Mouse (Mus musculus) heart, postnatal 14 days (tissue): ENCODE measurements around the gene Gpx4. TPM values are rescaled to one million over a fixed set of nuclear protein-coding genes. Genes with fewer than 3 reads are reported as not detected.

ENCODE experiments used
- DNase-seq, 2 experiments: peaks; one replicate each; pipeline ENCODE4 v3.0.0; 2021 to 2022
- intact Hi-C: fragments of 180-260 bp; cut with DNase I; formaldehyde crosslinking; loops from one replicate; pipeline ENCODE4 v1.15.1; 2025
- total RNA-seq, 2 experiments: library from RNA; stranded (reverse); gene quantifications; 2 replicates each; pipeline ENCODE4 v1.2.3; 2021

Gene Gpx4
- total RNA-seq, 2 experiments from 2014 or later, result 636 to 681 TPM

DNA sequence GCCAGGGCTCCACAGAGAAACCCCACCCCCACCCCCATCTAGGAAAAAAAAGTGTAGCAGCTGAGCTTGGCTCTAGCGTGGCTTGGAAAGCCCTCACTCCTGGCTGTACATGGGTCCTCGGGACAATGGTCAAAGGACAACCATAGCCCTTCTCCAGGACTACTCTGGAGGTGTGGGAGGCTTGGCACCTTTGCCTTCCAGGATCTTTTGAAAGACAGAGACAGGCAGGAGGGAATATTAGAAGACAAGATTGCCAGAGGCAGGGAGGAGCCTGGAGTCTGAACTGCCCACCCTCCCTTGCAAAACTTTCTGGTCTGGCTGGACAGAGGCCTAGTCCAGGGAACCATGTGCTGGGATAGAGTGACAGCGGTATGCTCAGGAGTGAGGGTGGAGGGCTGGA is 47.7 kb downstream of the Gpx4 start:
- intact Hi-C loops, result no loop called here
- DNase-seq, result no peak

DNA sequence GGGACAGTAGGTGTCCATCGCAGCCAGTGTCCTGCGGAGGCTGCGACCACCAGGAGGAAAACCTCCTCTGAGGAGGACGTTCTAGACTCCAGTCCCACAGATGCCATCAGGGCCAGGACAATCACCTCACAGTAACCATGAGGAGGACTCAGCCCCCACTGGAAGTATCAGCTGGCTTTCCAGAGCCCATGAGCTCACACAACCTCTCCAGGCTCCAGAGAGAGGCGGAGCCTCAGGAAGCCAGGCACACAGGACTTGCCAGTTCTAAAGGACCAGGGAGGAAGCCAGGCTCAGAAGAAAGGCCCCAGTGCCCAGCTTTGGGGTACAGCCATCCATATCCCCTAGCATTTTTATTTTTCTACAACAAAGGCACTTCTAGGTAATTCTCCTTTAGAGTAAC is 48.6 kb downstream of the Gpx4 start:
- intact Hi-C loops, result no loop called here
- peak in 1 of 2 experiments; percentile 42 for DNase-seq

DNA sequence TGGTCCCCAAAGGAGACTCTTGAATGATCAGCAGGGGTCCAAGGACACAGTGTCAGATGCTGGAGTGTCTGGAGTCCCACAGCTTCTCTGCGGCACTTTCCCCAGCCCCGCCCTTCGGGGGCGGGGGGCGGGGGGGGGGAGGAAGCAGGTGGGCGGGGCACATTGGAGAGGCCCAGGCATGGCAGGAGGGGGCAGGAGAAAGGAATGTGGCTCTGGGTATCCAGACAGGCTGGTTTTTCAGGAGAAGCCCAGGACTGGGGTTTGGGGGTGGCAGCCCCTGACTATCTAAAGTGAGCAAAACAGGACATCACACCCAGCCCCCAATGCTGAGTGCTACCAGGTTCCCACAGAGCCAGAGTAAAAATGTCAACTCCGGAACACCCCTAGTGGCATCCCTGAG is 50.3 kb downstream of the Gpx4 start:
- intact Hi-C loops, result loop anchor here (2.0 kb wide), 1 partner anchor 16 kb away; no protein-coding TSS in a partner anchor
- no peak for DNase-seq

DNA sequence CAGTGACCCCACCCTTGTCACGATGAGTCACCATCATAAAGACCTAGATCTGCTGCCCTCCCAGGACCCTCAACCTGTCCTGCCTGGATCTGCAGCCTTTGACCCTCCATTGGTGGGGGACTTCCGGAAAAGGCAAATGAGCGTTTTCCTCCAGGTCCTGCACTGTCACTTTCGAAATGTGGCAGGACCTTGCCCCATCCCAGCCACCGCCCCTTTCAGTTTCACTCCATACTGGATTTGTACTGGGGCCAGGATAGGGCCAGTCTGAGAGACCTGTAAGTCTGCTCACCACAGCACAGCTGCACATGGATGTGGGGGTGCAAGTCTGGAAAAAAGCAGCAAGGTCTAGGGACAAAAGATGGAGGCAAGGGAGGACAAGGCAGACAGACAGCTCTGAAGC is 51.7 kb downstream of the Gpx4 start:
- intact Hi-C loops, result no loop called here

DNA sequence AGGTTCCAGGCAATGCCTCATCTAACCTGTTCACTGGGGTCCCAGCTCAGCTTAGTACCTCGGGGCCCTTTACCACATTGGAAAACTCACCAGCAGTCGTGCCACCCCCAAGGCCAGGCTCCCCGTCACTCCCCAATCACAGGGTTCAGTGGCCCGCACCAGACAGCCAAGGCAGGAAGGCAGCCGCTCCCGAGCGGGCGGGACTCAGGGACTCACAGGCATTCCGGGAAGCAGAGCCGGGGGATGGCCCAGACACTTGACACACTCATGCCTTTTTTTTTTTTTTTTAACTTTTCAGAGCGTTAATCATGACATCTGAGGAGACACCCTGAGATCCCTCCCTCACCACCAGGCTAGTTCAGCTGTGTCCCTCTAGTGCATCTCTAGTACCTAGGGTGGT is 54.0 kb downstream of the Gpx4 start:
- DNase-seq, result peak; percentile 49 to 51
- intact Hi-C loops, result no loop called here

More for the DNA sequence above, 51.7 kb downstream of the Gpx4 start:
- DNase-seq, result no peak

DNA sequence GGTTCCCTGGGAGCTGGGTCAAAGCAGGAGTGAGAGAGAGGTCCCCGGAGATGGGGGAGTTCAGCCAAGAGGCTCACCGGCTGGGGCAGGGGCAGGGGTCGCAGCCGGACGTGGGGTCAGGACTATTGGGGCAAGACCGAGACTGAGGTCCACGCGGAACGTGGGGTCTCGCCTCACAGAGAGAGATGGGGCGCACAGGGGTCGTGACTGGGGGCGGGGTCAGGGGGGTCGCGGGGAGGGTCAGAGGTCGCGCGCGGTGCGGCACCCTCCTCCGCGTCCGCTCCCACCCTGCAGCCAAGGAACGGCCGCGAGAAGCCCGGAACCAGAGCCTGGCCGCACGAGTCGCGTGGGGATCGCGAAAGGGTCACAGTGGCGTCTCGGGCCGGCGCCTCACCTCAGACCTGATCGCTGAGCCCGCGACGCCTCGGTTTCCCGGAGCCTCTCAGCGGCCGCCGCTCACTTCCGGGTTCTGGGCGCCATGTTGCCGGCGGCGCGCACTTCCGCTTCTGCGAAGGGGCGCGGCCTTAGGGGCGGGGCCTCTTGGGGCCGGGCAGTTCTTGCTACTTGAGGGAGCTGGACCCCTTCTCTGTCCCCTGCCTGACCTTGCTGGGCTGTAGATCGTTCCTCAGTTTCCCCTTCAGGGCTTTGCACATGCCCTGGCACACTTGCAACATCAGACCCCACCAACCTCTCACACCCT is 55.4 kb downstream of the Gpx4 start:
- intact Hi-C loops, result no loop called here
- peak; percentile 92 to 94 for DNase-seq

DNA sequence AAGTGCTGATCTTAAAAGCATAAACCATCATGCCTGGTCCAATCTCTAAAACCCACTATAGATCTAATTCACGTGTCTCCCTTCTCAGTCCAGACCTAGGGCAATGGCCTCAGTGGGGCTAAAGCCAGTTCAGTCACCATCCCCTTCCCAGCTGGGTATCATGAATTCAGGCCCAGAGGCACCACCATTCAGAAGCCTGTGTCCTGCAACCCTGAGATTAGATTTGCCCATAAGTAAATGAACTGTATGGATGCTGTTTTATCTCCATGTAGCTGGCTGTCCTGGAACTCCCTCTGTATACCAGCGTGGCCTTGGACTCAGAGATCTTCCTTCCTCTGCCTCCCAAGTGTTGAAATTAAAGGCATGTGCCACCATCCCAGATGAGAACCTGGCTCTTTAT is 56.1 kb downstream of the Gpx4 start:
- intact Hi-C loops, result no loop called here

DNA sequence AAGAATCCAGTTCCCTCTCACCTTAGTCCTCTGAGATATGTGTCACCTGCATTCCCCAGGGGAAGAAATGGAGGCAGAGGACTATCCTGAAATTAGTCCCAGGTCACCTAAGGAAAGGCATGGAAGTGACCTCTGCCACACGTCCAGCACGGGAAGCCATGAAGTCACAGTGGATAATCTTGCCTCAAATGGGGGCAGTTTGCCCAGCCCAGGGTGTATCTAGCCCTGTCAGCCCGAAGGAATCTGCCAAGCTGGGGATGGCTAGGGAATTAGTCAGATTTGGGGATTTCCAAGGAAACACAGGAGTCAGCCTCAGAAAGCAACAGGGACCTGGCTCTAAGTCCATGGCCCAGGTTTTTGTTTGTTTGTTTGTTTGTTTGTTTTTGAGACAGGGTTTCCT is 57.2 kb downstream of the Gpx4 start:
- no peak for DNase-seq
- intact Hi-C loops, result no loop called here

More for the DNA sequence above, 56.1 kb downstream of the Gpx4 start:
- no peak for DNase-seq

DNA sequence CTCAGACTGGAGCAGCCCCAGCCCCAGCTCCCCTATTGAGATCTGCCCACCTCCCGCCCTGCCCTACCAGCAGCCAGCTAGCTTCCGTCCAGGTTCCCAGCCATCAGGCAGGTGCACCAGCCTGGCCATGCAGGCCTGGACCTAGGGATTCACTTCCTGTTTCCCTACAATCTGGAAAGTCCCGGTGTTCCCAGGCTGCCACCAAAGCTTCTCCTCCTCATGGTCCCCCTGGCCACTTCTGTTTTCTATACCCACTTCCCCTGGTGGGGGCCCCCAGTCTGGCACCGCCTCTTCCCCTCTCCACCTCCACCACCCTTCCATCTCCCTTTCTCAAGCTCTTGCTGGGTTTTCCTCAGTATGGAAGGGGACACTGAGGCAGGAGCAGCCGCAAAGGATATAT is 58.5 kb downstream of the Gpx4 start, which contains the start of gene Sbno2:
TSS of gene Sbno2 (minus strand) at position 112 of the 400 bp plus-strand sequence.
- no peak for DNase-seq
- intact Hi-C loops, result no loop called here

DNA sequence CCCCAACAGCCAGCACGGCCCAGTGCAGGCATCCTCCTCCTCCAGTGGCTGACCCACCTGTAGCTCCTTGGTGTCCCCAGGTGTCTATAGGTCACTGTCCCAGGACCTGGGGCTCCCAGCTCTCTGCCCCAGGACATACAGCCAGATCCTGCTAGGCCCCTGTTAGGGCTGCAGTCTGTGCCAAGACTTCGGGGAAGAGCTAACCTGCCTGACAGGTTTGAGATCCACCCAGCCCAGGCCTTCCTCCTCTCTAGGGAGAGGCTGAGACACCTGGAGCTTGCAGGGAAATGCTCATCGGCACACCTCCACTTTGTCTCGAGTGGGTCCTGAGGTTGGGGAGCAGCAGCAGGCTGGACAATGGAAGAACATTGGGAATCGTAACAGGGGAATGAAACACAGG is 59.0 kb downstream of the Gpx4 start:
- no peak for DNase-seq
- intact Hi-C loops, result no loop called here

Other genes starting within 250 kb of the Gpx4 start
- gene Misp, start 226.2 kb upstream of the Gpx4 start, total RNA-seq, result under 1 TPM; 0.26 to 0.54 TPM
- gene Ptbp1, start 192.7 kb upstream of the Gpx4 start, total RNA-seq, result 10 to 100 TPM; 82.2 TPM
- gene Prtn3, start 172.7 kb upstream of the Gpx4 start, total RNA-seq, result under 1 TPM in 1 of 2 experiments, not detected in 1; 0.29 TPM
- gene Plppr3, start 172.5 kb upstream of the Gpx4 start, total RNA-seq, result under 1 TPM; 0.20 to 0.29 TPM
- not detected for gene Elane, start 160.9 kb upstream of the Gpx4 start, total RNA-seq
- gene Cfd, start 156.3 kb upstream of the Gpx4 start, total RNA-seq, result 10 to 100 TPM; 14.2 to 77.3 TPM
- gene Med16, start 138.2 kb upstream of the Gpx4 start, total RNA-seq, result 10 to 100 TPM; 48.3 to 51.5 TPM
- gene Gm26602, start 136.3 kb upstream of the Gpx4 start, total RNA-seq, result not detected
- gene Kiss1r, start 130.2 kb upstream of the Gpx4 start, total RNA-seq, result under 1 TPM; 0.41 to 0.43 TPM
- 10 to 100 TPM; 81.8 to 93.4 TPM for gene R3hdm4, start 126.0 kb upstream of the Gpx4 start, total RNA-seq
- 1 to 10 TPM; 2.2 to 2.6 TPM for gene Arid3a, start 120.1 kb upstream of the Gpx4 start, total RNA-seq
- gene Wdr18, start 87.0 kb upstream of the Gpx4 start, total RNA-seq, result 10 to 100 TPM; 21.7 to 24.0 TPM
- under 1 TPM; 0.10 to 0.19 TPM for gene Grin3b, start 76.5 kb upstream of the Gpx4 start, total RNA-seq
- 100 to 1,000 TPM; 124 to 125 TPM for gene Tmem259, start 62.8 kb upstream of the Gpx4 start, total RNA-seq
- gene Cnn2, start 58.6 kb upstream of the Gpx4 start, total RNA-seq, result 10 to 100 TPM; 36.2 to 45.9 TPM
- gene Abca7, start 50.7 kb upstream of the Gpx4 start, total RNA-seq, result 1 to 10 TPM; 7.0 to 8.5 TPM
- gene Arhgap45, start 30.5 kb upstream of the Gpx4 start, total RNA-seq, result 10 to 100 TPM in 1 of 2 experiments, 1 to 10 TPM in 1; 4.9 to 11.3 TPM
- 10 to 100 TPM; 68.6 to 73.5 TPM for gene Polr2e, start 7.4 kb upstream of the Gpx4 start, total RNA-seq
- 10 to 100 TPM; 13.5 to 14.0 TPM for gene Sbno2, start 58.4 kb downstream of the Gpx4 start, total RNA-seq
- gene Stk11, start 68.6 kb downstream of the Gpx4 start, total RNA-seq, result 100 to 1,000 TPM; 105 to 118 TPM
- 1,000 to 10,000 TPM; 1,168 to 1,183 TPM for gene Atp5d, start 91.5 kb downstream of the Gpx4 start, total RNA-seq
- gene Cbarp, start 93.7 kb downstream of the Gpx4 start, total RNA-seq, result 1 to 10 TPM; 3.0 to 3.3 TPM
- 100 to 1,000 TPM; 158 to 178 TPM for gene Midn, start 101.1 kb downstream of the Gpx4 start, total RNA-seq
- 10 to 100 TPM; 40.4 to 64.3 TPM for gene Cirbp, start 118.8 kb downstream of the Gpx4 start, total RNA-seq
- 1 to 10 TPM; 3.8 to 4.7 TPM for gene 1600002K03Rik, start 125.8 kb downstream of the Gpx4 start, total RNA-seq
- 1 to 10 TPM; 1.1 to 1.4 TPM for gene Efna2, start 132.3 kb downstream of the Gpx4 start, total RNA-seq
- gene Mum1, start 179.3 kb downstream of the Gpx4 start, total RNA-seq, result 10 to 100 TPM; 17.0 to 21.0 TPM
- gene Ndufs7, start 202.0 kb downstream of the Gpx4 start, total RNA-seq, result 100 to 1,000 TPM; 728 to 743 TPM
- gene Gamt, start 213.8 kb downstream of the Gpx4 start, total RNA-seq, result 10 to 100 TPM; 11.6 to 14.5 TPM
- 10 to 100 TPM; 68.2 to 76.3 TPM for gene Dazap1, start 214.3 kb downstream of the Gpx4 start, total RNA-seq
- 100 to 1,000 TPM; 652 to 716 TPM for gene Rps15, start 245.3 kb downstream of the Gpx4 start, total RNA-seq
- gene Apc2, start 248.8 kb downstream of the Gpx4 start, total RNA-seq, result 1 to 10 TPM; 2.3 to 3.6 TPM